Mouse (Mus musculus) intestine, postnatal 0 days (tissue): ENCODE measurements at regions not wholly inside any gene's neighbourhood (a gene's known extent, or its start where the extent isn't known, plus 50 kb on each side); places are given as distances from the start of the nearest gene placed in this dataset.

ENCODE experiments used
- ATAC-seq: fragments of 200-750 bp; cut with Nextera tagmentation; 2 replicates; pipeline ENCODE4 v1.8.0; 2017; ENCODE audit warnings: mild to moderate bottlenecking, moderate TSS enrichment, moderate library complexity
- H3K27ac ChIP-seq: fragments of 300-500 bp; sonication (generic); 2 replicates; pipeline ENCODE4 v1.5.1; 2014; ENCODE audit warnings: mild to moderate bottlenecking, low read depth, low read length, moderate library complexity
- H3K27me3 ChIP-seq: fragments of 300-500 bp; sonication (generic); replicated peaks from 2 replicates; pipeline ENCODE4 v1.6.1; 2014; ENCODE audit warnings: low read length, mixed read lengths; ENCODE audit not compliant: control insufficient read depth, insufficient read depth
- H3K36me3 ChIP-seq: fragments of 300-500 bp; sonication (generic); 2 replicates; pipeline ENCODE4 v1.6.1; 2014; ENCODE audit warnings: mild to moderate bottlenecking, moderate library complexity; ENCODE audit not compliant: control insufficient read depth, insufficient read depth
- H3K4me1 ChIP-seq: fragments of 300-500 bp; sonication (generic); replicated peaks from 2 replicates; pipeline ENCODE4 v1.6.1; 2014; ENCODE audit warnings: antibody characterized with exemption, low read length, mixed read lengths; ENCODE audit not compliant: control insufficient read depth, insufficient read depth
- H3K4me2 ChIP-seq: fragments of 300-500 bp; sonication (generic); replicated peaks from 2 replicates; pipeline ENCODE4 v1.6.1; 2014; ENCODE audit warnings: low read depth, mild to moderate bottlenecking, moderate library complexity
- H3K4me3 ChIP-seq: fragments of 300-500 bp; sonication (generic); 2 replicates; pipeline ENCODE4 v1.5.1; 2014; ENCODE audit warnings: low read depth, low read length
- H3K9ac ChIP-seq: fragments of 300-500 bp; sonication (generic); 2 replicates; pipeline ENCODE4 v1.6.1; 2014; ENCODE audit warnings: mild to moderate bottlenecking, low read depth, low read length
- H3K9me3 ChIP-seq: fragments of 300-500 bp; sonication (generic); 2 replicates; pipeline ENCODE4 v1.6.1; 2016; ENCODE audit warnings: mixed run types; ENCODE audit not compliant: control insufficient read depth
- CTCF ChIP-seq: sonication (generic); IDR thresholded peaks from 2 replicates; pipeline ENCODE4 v1.5.1; 2016; ENCODE audit warnings: low read depth, mild to moderate bottlenecking, control low read depth, antibody characterized with exemption, moderate library complexity
- WGBS: fragments of 180-500 bp; shearing (Covaris S2); extraction: QIAGEN DNeasy Blood & Tissue Kit; methylation state at CpG from one replicate; pipeline ENCODE4 v1.1.7; 2014; 5-methylcytosine and 5-hydroxymethylcytosine counted together

DNA sequence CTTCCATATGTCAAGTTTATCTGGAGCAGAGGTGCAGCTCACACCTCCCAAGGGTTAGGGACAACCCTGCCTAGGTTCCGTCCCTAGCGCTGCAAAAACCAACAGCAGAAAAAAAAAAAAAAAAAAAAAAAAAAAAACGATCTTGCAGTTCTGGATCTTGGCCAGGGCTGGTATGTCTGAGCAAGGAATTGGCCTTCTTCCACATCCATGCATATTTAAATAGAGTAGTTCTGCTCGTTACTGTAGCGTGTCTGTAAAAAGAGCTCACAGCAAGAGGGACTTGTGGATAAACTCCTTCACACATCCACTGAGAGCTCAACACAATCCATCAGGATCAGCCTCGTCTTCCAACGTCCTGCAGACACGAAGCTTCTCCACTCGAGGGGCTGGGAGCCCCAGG, 639.4 kb upstream of the Adam5 start:
- H3K27me3 ChIP-seq, result no peaks in the 10 kb centered on the region; the same call in 1 of the 2 replicates
- peaks cover 6% of the 10 kb centered on the region; the same call in 1 of the 2 replicates for H3K4me1 ChIP-seq
- no peak overlapping the region for H3K9ac ChIP-seq
- H3K27ac ChIP-seq, result no peak overlapping the region
- WGBS, result 47% methylated on average over 9 of the region's 9 CpGs
- H3K36me3 ChIP-seq, result no peaks in the 10 kb centered on the region
- no peak for TF ChIP-seq CTCF
- no peak overlapping the region for H3K4me3 ChIP-seq
- H3K4me2 ChIP-seq, result no peak overlapping the region
- H3K9me3 ChIP-seq, result no peaks in the 10 kb centered on the region
- ATAC-seq, result no peak

DNA sequence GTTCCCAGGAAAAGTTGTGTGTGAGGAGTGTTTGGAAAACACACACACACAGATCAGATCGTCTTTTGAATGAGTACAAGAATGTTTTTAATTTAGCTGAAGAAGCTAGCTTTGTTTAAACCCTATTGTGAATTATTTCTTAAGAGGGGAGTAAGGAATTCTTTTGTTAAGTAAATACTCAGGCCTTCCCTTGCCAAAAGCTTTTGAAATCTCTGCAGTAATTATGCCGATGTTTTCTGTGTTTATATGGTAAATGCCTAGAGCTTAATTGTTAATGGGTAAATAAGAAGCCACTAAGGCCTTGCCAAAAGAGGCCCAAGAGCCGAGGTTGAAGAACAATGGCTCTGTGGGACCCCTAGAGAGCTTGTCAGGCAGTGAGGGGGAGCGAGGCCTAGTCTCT, 638.3 kb upstream of the Adam5 start:
- no peak for ATAC-seq
- H3K27ac ChIP-seq, result no peak overlapping the region

DNA sequence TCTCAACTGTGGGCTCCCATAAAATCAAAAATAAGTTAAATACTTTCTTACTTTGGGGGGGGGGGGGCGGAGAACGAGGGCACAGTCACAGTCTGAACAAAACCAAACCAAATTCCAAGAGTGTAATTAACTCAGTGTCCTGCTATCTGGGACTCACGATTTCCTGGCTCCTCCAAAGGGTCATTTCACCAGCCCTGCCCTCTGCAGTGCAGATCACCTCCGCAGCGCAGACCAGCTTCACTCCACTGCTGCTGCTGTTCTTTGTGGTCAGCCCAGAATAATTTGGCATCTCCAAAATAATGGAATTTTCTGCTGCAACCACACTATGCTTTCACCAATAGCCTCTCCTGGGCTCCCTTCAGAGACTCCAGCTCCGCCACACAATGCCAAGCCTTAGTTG, 631.5 kb upstream of the Adam5 start:
- TF ChIP-seq CTCF, result no peak

More for the DNA sequence above, 638.3 kb upstream of the Adam5 start:
- WGBS, result 32% methylated on average over 4 of the region's 4 CpGs
- TF ChIP-seq CTCF, result no peak
- H3K27me3 ChIP-seq, result no peaks in the 10 kb centered on the region; the same call in 1 of the 2 replicates
- H3K9ac ChIP-seq, result no peak overlapping the region
- H3K4me2 ChIP-seq, result no peak overlapping the region
- no peaks in the 10 kb centered on the region for H3K9me3 ChIP-seq
- H3K4me1 ChIP-seq, result peaks cover 6% of the 10 kb centered on the region; the same call in 1 of the 2 replicates
- H3K36me3 ChIP-seq, result no peaks in the 10 kb centered on the region
- H3K4me3 ChIP-seq, result no peak overlapping the region

DNA sequence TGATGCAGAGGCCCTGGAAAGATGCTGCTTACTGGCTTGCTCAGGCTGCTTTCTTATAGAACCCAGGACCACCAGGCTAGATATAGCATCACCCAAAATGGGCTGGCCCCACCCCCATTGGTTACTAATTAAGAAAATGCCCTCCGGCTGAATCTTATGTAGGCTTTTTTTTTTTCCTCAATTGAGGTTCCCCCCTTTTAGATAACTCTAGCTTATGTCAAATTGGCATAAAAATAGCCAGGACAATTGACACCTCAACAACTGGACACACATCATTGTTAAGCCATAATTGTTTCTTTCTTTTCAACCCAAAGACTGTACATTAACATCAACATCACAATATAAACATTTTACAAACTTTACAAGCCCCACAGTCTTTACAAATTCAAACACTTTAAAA, 630.8 kb upstream of the Adam5 start:
- WGBS, result 72% methylated on average over 1 of the region's 1 CpGs
- no peaks in the 10 kb centered on the region for H3K9me3 ChIP-seq
- no peak overlapping the region for H3K4me2 ChIP-seq
- no peak for TF ChIP-seq CTCF
- no peak overlapping the region for H3K4me3 ChIP-seq
- H3K9ac ChIP-seq, result no peak overlapping the region
- H3K4me1 ChIP-seq, result no peaks in the 10 kb centered on the region
- no peaks in the 10 kb centered on the region for H3K27me3 ChIP-seq
- no peak overlapping the region for H3K27ac ChIP-seq
- no peaks in the 10 kb centered on the region for H3K36me3 ChIP-seq
- no peak for ATAC-seq

More for the DNA sequence above, 631.5 kb upstream of the Adam5 start:
- Histone ChIP-seq H3K4me2 (no peak overlapping the region), H3K9me3 (no peaks in the 10 kb centered on the region), H3K27ac (no peak overlapping the region), H3K27me3 (no peaks in the 10 kb centered on the region), H3K36me3 (no peaks in the 10 kb centered on the region), H3K4me3 (no peak overlapping the region), H3K9ac (no peak overlapping the region), H3K4me1 (no peaks in the 10 kb centered on the region)
- ATAC-seq, result no peak
- 64% methylated on average over 6 of the region's 6 CpGs for WGBS

DNA sequence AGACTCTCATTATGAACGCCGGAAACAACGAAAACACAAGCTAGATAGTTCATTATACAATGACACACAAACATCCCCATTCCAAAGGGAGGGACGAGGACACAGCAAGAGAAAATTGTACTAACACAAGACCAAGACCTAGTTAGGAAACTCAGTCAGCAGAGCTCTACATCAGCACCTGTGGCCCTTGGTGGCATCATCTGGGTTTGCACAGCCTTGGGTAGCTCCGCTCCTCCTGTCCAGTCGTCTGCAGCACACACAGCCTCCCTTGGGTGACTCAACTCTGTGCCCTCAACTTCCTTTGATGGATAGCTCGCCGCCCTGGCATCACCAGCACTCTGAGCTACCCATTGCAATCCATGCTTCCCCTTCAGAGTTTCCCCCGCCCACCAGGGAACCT, 629.7 kb upstream of the Adam5 start:
- Histone ChIP-seq H3K9ac (no peak overlapping the region), H3K4me3 (no peak overlapping the region), H3K4me2 (no peak overlapping the region), H3K27me3 (no peaks in the 10 kb centered on the region), H3K36me3 (no peaks in the 10 kb centered on the region), H3K9me3 (no peaks in the 10 kb centered on the region), H3K4me1 (no peaks in the 10 kb centered on the region), H3K27ac (no peak overlapping the region)
- ATAC-seq, result no peak
- TF ChIP-seq CTCF, result no peak
- 91% methylated on average over 9 of the region's 9 CpGs for WGBS

DNA sequence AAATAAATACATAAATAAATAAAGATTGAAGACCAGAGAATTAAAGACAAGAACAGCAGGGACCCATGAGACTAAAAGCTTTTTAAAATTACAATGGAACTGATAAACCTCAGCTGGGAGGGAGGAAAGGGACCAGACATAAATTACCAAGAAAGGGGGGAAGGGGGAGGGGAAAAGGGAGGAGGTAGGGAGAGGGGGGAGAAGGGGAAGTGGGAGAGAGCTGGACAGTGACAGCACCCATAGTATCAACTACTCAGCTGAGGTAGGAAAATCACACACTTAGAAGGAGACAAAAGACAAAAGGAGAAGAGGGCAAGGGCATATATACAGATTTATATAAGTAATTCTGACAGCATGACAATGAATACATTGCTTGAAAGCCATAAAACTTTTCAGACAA, 626.4 kb upstream of the Adam5 start:
- Histone ChIP-seq H3K4me1 (no peaks in the 10 kb centered on the region), H3K27ac (no peak overlapping the region), H3K27me3 (no peaks in the 10 kb centered on the region), H3K9ac (no peak overlapping the region), H3K9me3 (no peaks in the 10 kb centered on the region), H3K36me3 (no peaks in the 10 kb centered on the region), H3K4me3 (no peak overlapping the region), H3K4me2 (no peak overlapping the region)
- TF ChIP-seq CTCF, result no peak
- ATAC-seq, result no peak

DNA sequence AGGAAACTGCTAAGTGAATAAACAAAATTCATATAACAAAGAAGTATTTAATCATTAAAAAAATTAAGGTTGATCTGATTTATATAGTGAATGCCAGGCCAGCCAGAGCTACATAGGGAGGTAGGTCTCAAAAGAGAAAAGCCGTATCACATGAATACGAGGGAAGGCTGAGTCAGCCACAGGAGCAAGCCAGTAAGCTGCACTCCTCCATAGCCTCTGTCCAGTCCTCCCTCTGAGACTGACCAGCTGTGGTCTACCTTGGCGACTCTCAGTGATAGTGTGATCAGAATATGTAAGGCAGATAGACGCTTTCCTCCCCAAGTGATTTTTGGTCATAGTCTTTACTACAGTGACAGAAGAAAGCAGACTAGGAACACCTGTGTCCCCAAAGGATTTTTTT, 625.4 kb upstream of the Adam5 start:
- H3K9ac ChIP-seq, result no peak overlapping the region
- H3K9me3 ChIP-seq, result no peaks in the 10 kb centered on the region
- no peak overlapping the region for H3K4me3 ChIP-seq
- no peak overlapping the region for H3K27ac ChIP-seq
- H3K36me3 ChIP-seq, result no peaks in the 10 kb centered on the region
- ATAC-seq, result no peak
- H3K27me3 ChIP-seq, result no peaks in the 10 kb centered on the region
- no peak overlapping the region for H3K4me2 ChIP-seq
- H3K4me1 ChIP-seq, result no peaks in the 10 kb centered on the region
- TF ChIP-seq CTCF, result no peak
- 85% methylated on average over 4 of the region's 4 CpGs for WGBS
